In the genomic region with DNA sequence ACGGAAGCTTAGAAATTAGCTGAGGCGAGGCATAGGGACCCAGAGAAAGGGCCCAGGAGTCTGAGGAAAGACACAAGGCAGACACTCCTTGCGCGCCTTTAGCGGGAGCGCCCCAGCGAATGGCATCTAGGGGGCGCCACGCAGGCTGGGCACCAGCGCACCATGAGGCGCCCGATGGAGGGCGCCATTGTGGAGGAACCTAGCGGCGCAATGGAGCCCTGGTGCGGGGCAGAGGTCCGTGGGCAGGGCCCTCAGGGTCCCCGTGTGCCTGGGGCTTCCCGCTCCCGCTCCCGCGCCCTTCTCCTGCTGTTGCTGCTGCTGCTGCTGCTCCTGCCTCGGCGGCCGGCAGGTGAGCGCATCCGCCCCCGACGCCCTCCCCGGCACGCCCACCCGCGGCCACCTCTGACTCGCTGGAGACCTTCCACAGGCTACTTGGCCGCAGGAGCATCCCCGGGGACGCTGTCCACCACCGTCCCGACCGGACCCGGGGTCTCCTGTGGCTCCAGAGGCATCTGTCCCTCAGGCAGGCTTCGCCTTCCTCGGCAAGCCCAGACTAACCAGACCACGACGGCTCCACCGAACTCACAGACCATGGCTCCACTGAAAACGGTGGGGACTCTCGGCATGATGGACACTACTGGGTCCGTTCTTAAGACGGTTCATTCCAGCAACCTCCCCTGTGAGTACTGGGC, we compare ENCODE assay signal across 8 mouse cellular contexts. TPM values are rescaled to one million over a fixed set of nuclear protein-coding genes. Genes with fewer than 3 reads are reported as not detected.
DNase-seq lines count a peak whose midpoint lies in the region; ATAC-seq and TF ChIP-seq lines count a peak whose summit lies in the region.

A gene (plus strand): TSS at position 187 of the 692 bp plus-strand sequence.

- no peak for DNase-seq in spleen, adult 2 months (ENCODE audit: low read depth in 1 of 2, low spot score in 2 of 2)
- no peak for DNase-seq in spleen, postnatal 14 days (ENCODE audit: low spot score in 2 of 2)
- peak; percentile 63 for DNase-seq in forebrain, embryonic 11.5 days (ENCODE audit: low spot score)
- DNase-seq in retina, embryonic 14.5 days (ENCODE audit: low spot score): peak; percentile 73
- no peak for DNase-seq in cerebellum, postnatal 36 days
- DNase-seq in right cerebral cortex, postnatal 14 days: no peak
- DNase-seq in cerebellum, adult 11-12 months: no peak

- H3K27me3 ChIP-seq in spleen, adult 2 months (ENCODE audit: control insufficient read depth, insufficient read depth, low read length): peaks cover 7% of the 10 kb centered on the region; the same call in 1 of the 2 replicates
- peaks cover 6% of the 10 kb centered on the region; the same call in 1 of the 2 replicates for H3K27me3 ChIP-seq in forebrain, embryonic 11.5 days (ENCODE audit: control insufficient read depth, insufficient read depth, low read length)
- H3K27me3 ChIP-seq in limb, embryonic 15.5 days: peaks cover 16% of the 10 kb centered on the region; the same call in 1 of the 2 replicates

- TF ChIP-seq POLR2A in spleen, adult 2 months (IDR thresholded peaks at IDR 0.05; ENCODE audit: low read depth, low read length): no peak

- no peaks in the 10 kb centered on the region for H3K36me3 ChIP-seq in spleen, adult 2 months (ENCODE audit: control insufficient read depth, insufficient read depth, low read length)
- no peaks in the 10 kb centered on the region for H3K36me3 ChIP-seq in forebrain, embryonic 11.5 days (ENCODE audit: control insufficient read depth, insufficient read depth, low read length)
- no peaks in the 10 kb centered on the region for H3K36me3 ChIP-seq in limb, embryonic 15.5 days

- peak within 1 kb of the TSS; percentile 52 for H3K4me2 ChIP-seq in forebrain, embryonic 11.5 days (ENCODE audit: low read depth, low read length, severe bottlenecking)
- peak within 1 kb of the TSS; percentile 46 for H3K4me2 ChIP-seq in limb, embryonic 15.5 days

- no peak within 1 kb of the TSS for H3K4me3 ChIP-seq in spleen, adult 2 months (ENCODE audit: extremely low read depth, insufficient read depth, insufficient read length)
- H3K4me3 ChIP-seq in forebrain, embryonic 11.5 days (ENCODE audit: low read depth, low read length): peak within 1 kb of the TSS; percentile 25
- H3K4me3 ChIP-seq in limb, embryonic 15.5 days: peak within 1 kb of the TSS; percentile 27

- H3K9me3 ChIP-seq in forebrain, embryonic 11.5 days (ENCODE audit: control insufficient read depth, low read length): no peaks in the 10 kb centered on the region
- H3K9me3 ChIP-seq in limb, embryonic 15.5 days: no peaks in the 10 kb centered on the region

- WGBS in spleen, adult 2 months: 32% methylated on average over 49 of the region's 50 CpGs
- 9% methylated on average over 43 of the region's 50 CpGs for WGBS in forebrain, embryonic 11.5 days
- WGBS in limb, embryonic 15.5 days: 9% methylated on average over 46 of the region's 50 CpGs

- no peak for ATAC-seq in forebrain, embryonic 11.5 days (replicated peaks; ENCODE audit: low FRiP score)
- ATAC-seq in limb, embryonic 15.5 days (ENCODE audit: insufficient number of reproducible peaks, low FRiP score, low TSS enrichment, low read depth): no peak

- peak; percentile 7; the same call in 1 of the 2 replicates for TF ChIP-seq CTCF in spleen, adult 2 months (IDR thresholded peaks at IDR 0.05; ENCODE audit: extremely low read depth, insufficient read depth, insufficient read length, insufficient replicate concordance)

- peak within 1 kb of the TSS; percentile 35; the same call in 1 of the 2 replicates for H3K9ac ChIP-seq in forebrain, embryonic 11.5 days (ENCODE audit: low read length)
- H3K9ac ChIP-seq in limb, embryonic 15.5 days: no peak within 1 kb of the TSS

- H3K4me1 ChIP-seq in spleen, adult 2 months (ENCODE audit: control insufficient read depth, insufficient read depth, insufficient read length): peaks cover 4% of the 10 kb centered on the region; the same call in 1 of the 2 replicates
- H3K4me1 ChIP-seq in forebrain, embryonic 11.5 days (replicated peaks; ENCODE audit: control insufficient read depth, insufficient read depth, low read length): 0 out of 2 replicates have a peak, but pooled peaks cover 3% of the 10 kb centered on the region
- H3K4me1 ChIP-seq in limb, embryonic 15.5 days: peaks cover 7% of the 10 kb centered on the region

- no peak within 1 kb of the TSS for H3K27ac ChIP-seq in spleen, adult 2 months (ENCODE audit: insufficient read depth, low read length)
- H3K27ac ChIP-seq in forebrain, embryonic 11.5 days (ENCODE audit: low read depth, low read length): no peak within 1 kb of the TSS
- H3K27ac ChIP-seq in limb, embryonic 15.5 days: no peak within 1 kb of the TSS

RNA-seq across cellular contexts. Expression of the gene that starts here (rescaled TPM):
- polyA plus RNA-seq in spleen, adult 2 months (2012; rRNA removed): 3.5 and 5.5 TPM in 2 replicates
- 0.17 and 0.19 TPM in 2 replicates for polyA plus RNA-seq in forebrain, embryonic 11.5 days (2014; fragmentation: Nextera tagmentation; extraction: Ambion mirVana)
- 0.32 and 0.46 TPM in 2 replicates for polyA plus RNA-seq in limb, embryonic 15.5 days (2015; fragmentation: Nextera tagmentation; extraction: Ambion mirVana)

Comparison
In these comparisons a context has a peak if more than half of its experiments do, and no peak if none do; other contexts are left out.
1. Peak in DNase-seq, H3K4me3 ChIP-seq, H3K9ac ChIP-seq and H3K4me2 ChIP-seq in forebrain, embryonic 11.5 days; RNA of the gene not detected or under 1 TPM.